In genomic region chr14:56817616-56818015, GRCm38 (mm10) we compare ENCODE assay signal across 16 mouse cellular contexts. TPM values are rescaled to one million over a fixed set of nuclear protein-coding genes. Genes with fewer than 3 reads are reported as not detected.
A peak's percentile ranks its signal among the peaks of the same experiment; 100 is the strongest.
DNase-seq lines count a peak whose midpoint lies in the region; ATAC-seq and TF ChIP-seq lines count a peak whose summit lies in the region.
"Had no signal": no experiment of that assay in that cellular context is flagged by ENCODE, and none has a peak within 500 bp of the region (broad histone marks: within the 10 kb centered on the region; RNA-seq: fewer than 3 reads in every experiment).

No protein-coding gene starts in this region.

- H3K4me1 ChIP-seq in kidney, postnatal 0 days (replicated peaks; ENCODE audit: insufficient read depth, low read length): no peaks in the 10 kb centered on the region; the same call in 1 of the 2 replicates
- H3K4me1 ChIP-seq in hindbrain, embryonic 12.5 days: peaks cover 9% of the 10 kb centered on the region; the same call in 1 of the 2 replicates
- peaks cover 8% of the 10 kb centered on the region; the same call in 1 of the 2 replicates for H3K4me1 ChIP-seq in neural tube, embryonic 15.5 days

- no peak overlapping the region for H3K27ac ChIP-seq in kidney, postnatal 0 days
- no peak overlapping the region for H3K27ac ChIP-seq in hindbrain, embryonic 12.5 days
- no peak overlapping the region for H3K27ac ChIP-seq in neural tube, embryonic 15.5 days (replicated peaks)
- H3K27ac ChIP-seq: layer of hippocampus, adult 2 months had no signal

- no peak for DNase-seq in kidney, postnatal 0 days (ENCODE audit: low spot score)
- DNase-seq in kidney, adult 9 months: no peak
- peak; percentile 20 for DNase-seq in embryo, embryonic 11 days
- DNase-seq in Muller cell, postnatal 12 days (ENCODE audit: inconsistent ontology term): no peak
- DNase-seq: gastrocnemius, postnatal 25 days; right cerebral cortex, postnatal 14 days; thymus, adult 2 months had no signal

- no peak overlapping the region for H3K9ac ChIP-seq in kidney, postnatal 0 days (ENCODE audit: low read depth, low read length)
- peak overlapping the region; percentile 43; the same call in 1 of the 2 replicates for H3K9ac ChIP-seq in hindbrain, embryonic 12.5 days
- no peak overlapping the region for H3K9ac ChIP-seq in neural tube, embryonic 15.5 days (replicated peaks)

- H3K4me3 ChIP-seq in kidney, postnatal 0 days (replicated peaks; ENCODE audit: low read depth, low read length): no peak overlapping the region
- H3K4me3 ChIP-seq in hindbrain, embryonic 12.5 days: no peak overlapping the region
- no peak overlapping the region for H3K4me3 ChIP-seq in neural tube, embryonic 15.5 days (replicated peaks)
- H3K4me3 ChIP-seq: erythroblast, embryonic 14.5 days; layer of hippocampus, adult 2 months; myocyte had no signal

- H3K36me3 ChIP-seq in kidney, postnatal 0 days (ENCODE audit: insufficient read depth, low read length): no peaks in the 10 kb centered on the region
- H3K36me3 ChIP-seq in hindbrain, embryonic 12.5 days: no peaks in the 10 kb centered on the region
- H3K36me3 ChIP-seq in neural tube, embryonic 15.5 days: no peaks in the 10 kb centered on the region

- no peak for ATAC-seq in kidney, postnatal 0 days (replicated peaks; ENCODE audit: low FRiP score, low read depth)
- no peak for ATAC-seq in hindbrain, embryonic 12.5 days (ENCODE audit: low FRiP score)
- no peak for ATAC-seq in neural tube, embryonic 15.5 days (ENCODE audit: low FRiP score)
- no peak for ATAC-seq in erythroblast, adult 5-6 weeks (replicated peaks; ENCODE audit: low FRiP score, poor library complexity, severe bottlenecking)
- ATAC-seq: activated CD4-positive, CD25-positive, alpha-beta regulatory T cell, adult 4 months had no signal

- H3K27me3 ChIP-seq in kidney, postnatal 0 days (ENCODE audit: insufficient read depth, low read length): no peaks in the 10 kb centered on the region
- H3K27me3 ChIP-seq in hindbrain, embryonic 12.5 days: no peaks in the 10 kb centered on the region
- H3K27me3 ChIP-seq in neural tube, embryonic 15.5 days (replicated peaks): no peaks in the 10 kb centered on the region
- H3K27me3 ChIP-seq: CH12.LX had no signal

- peak overlapping the region; percentile 27; the same call in 1 of the 2 replicates for H3K4me2 ChIP-seq in kidney, postnatal 0 days (ENCODE audit: low read length)
- peak overlapping the region; percentile 30; the same call in 1 of the 2 replicates for H3K4me2 ChIP-seq in hindbrain, embryonic 12.5 days (replicated peaks)
- H3K4me2 ChIP-seq in neural tube, embryonic 15.5 days: peak overlapping the region; percentile 23
- H3K4me2 ChIP-seq: liver, embryonic 11.5 days had no signal

- H3K9me3 ChIP-seq in kidney, postnatal 0 days (replicated peaks; ENCODE audit: low read length): no peaks in the 10 kb centered on the region
- no peaks in the 10 kb centered on the region for H3K9me3 ChIP-seq in hindbrain, embryonic 12.5 days (replicated peaks)
- H3K9me3 ChIP-seq in neural tube, embryonic 15.5 days (replicated peaks): 0 out of 2 replicates have a peak, but pooled peaks cover 2% of the 10 kb centered on the region

- 22% methylated on average over 11 of the region's 11 CpGs for WGBS in kidney, postnatal 0 days
- WGBS in hindbrain, embryonic 12.5 days: 15% methylated on average over 9 of the region's 11 CpGs
- WGBS in neural tube, embryonic 15.5 days: 8% methylated on average over 10 of the region's 11 CpGs

- no peak for TF ChIP-seq CTCF in kidney, postnatal 0 days (IDR thresholded peaks at IDR 0.05; ENCODE audit: low read depth)

RNA-seq across cellular contexts. Expression of gene Zmym5, which starts 6.1 kb away (rescaled TPM):
- 26.3 and 28.7 TPM in 2 replicates for polyA plus RNA-seq in kidney, postnatal 0 days (2015; fragmentation: Nextera tagmentation; extraction: Ambion mirVana)
- 35.5 and 35.8 TPM in 2 replicates for polyA plus RNA-seq in hindbrain, embryonic 12.5 days (2016; fragmentation: Nextera tagmentation; extraction: Ambion mirVana)
- 29.8 and 31.7 TPM in 2 replicates for polyA plus RNA-seq in neural tube, embryonic 15.5 days (2015; fragmentation: Nextera tagmentation; extraction: Ambion mirVana)
- 26.3 and 28.2 TPM in 2 replicates for total RNA-seq in erythroblast, adult 5-6 weeks (2015; ENCODE audit: low replicate concordance)
- 19.9 and 24.5 TPM in 2 replicates for total RNA-seq in erythroblast, adult 5-6 weeks (2017; ENCODE audit: low replicate concordance)

RNA-seq across cellular contexts. Expression of gene Pspc1, which starts 39.5 kb away (rescaled TPM):
- 23.1 and 24.4 TPM in 2 replicates for polyA plus RNA-seq in kidney, postnatal 0 days (2015; fragmentation: Nextera tagmentation; extraction: Ambion mirVana)
- 46.2 and 53.9 TPM in 2 replicates for polyA plus RNA-seq in hindbrain, embryonic 12.5 days (2016; fragmentation: Nextera tagmentation; extraction: Ambion mirVana)
- polyA plus RNA-seq in neural tube, embryonic 15.5 days (2015; fragmentation: Nextera tagmentation; extraction: Ambion mirVana): 34.1 and 39.8 TPM in 2 replicates
- total RNA-seq in erythroblast, adult 5-6 weeks (2015; ENCODE audit: low replicate concordance): 8.3 and 29.7 TPM in 2 replicates
- 99.5 and 123 TPM in 2 replicates for total RNA-seq in erythroblast, adult 5-6 weeks (2017; ENCODE audit: low replicate concordance)
